Comparison of ENCODE assay signal across 20 mouse cellular contexts in genomic region chr5:33701832-33702231, GRCm38 (mm10). TPM values are rescaled to one million over a fixed set of nuclear protein-coding genes. Genes with fewer than 3 reads are reported as not detected.
DNase-seq lines count a peak whose midpoint lies in the region; ATAC-seq and TF ChIP-seq lines count a peak whose summit lies in the region.
"Had no signal": no experiment of that assay in that cellular context is flagged by ENCODE, and none has a peak within 500 bp of the region (broad histone marks: within the 10 kb centered on the region; RNA-seq: fewer than 3 reads in every experiment).

No protein-coding gene starts in this region.

- 86% methylated on average over 11 of the region's 11 CpGs for WGBS in forebrain, embryonic 13.5 days
- 80% methylated on average over 11 of the region's 11 CpGs for WGBS in forebrain, embryonic 16.5 days
- WGBS in lung, embryonic 15.5 days: 68% methylated on average over 11 of the region's 11 CpGs
- 79% methylated on average over 11 of the region's 11 CpGs for WGBS in embryonic facial prominence, embryonic 10.5 days

- H3K27ac ChIP-seq in forebrain, embryonic 13.5 days: 0 out of 2 replicates have a peak overlapping the region, but pooled peaks have one; percentile 11
- no peak overlapping the region for H3K27ac ChIP-seq in forebrain, embryonic 16.5 days (ENCODE audit: low read length)
- H3K27ac ChIP-seq in lung, embryonic 15.5 days: peak overlapping the region; percentile 62; the same call in 1 of the 2 replicates
- 0 out of 2 replicates have a peak overlapping the region, but pooled peaks have one; percentile 21 for H3K27ac ChIP-seq in embryonic facial prominence, embryonic 10.5 days (replicated peaks)
- H3K27ac ChIP-seq: hindbrain, postnatal 0 days had no signal

- peaks cover 96% of the 10 kb centered on the region for H3K4me1 ChIP-seq in forebrain, embryonic 13.5 days
- H3K4me1 ChIP-seq in forebrain, embryonic 16.5 days (replicated peaks; ENCODE audit: control insufficient read depth, insufficient read depth, low read length): peaks cover 38% of the 10 kb centered on the region
- H3K4me1 ChIP-seq in lung, embryonic 15.5 days: peaks cover 89% of the 10 kb centered on the region
- H3K4me1 ChIP-seq in E14TG2a.4 (replicated peaks; ENCODE audit: low read depth, low read length): peaks cover 41% of the 10 kb centered on the region
- H3K4me1 ChIP-seq in embryonic facial prominence, embryonic 10.5 days: peaks cover 86% of the 10 kb centered on the region

- no peak overlapping the region for H3K4me2 ChIP-seq in forebrain, embryonic 13.5 days
- H3K4me2 ChIP-seq in forebrain, embryonic 16.5 days (ENCODE audit: low read length): no peak overlapping the region
- H3K4me2 ChIP-seq in lung, embryonic 15.5 days: no peak overlapping the region
- H3K4me2 ChIP-seq: heart, embryonic 11.5 days; midbrain, embryonic 11.5 days had no signal

- no peak overlapping the region for H3K4me3 ChIP-seq in forebrain, embryonic 13.5 days
- H3K4me3 ChIP-seq in forebrain, embryonic 16.5 days (replicated peaks; ENCODE audit: low read length): no peak overlapping the region
- no peak overlapping the region for H3K4me3 ChIP-seq in lung, embryonic 15.5 days
- H3K4me3 ChIP-seq in E14TG2a.4 (replicated peaks; ENCODE audit: low read length): peak overlapping the region; percentile 50
- H3K4me3 ChIP-seq in embryonic facial prominence, embryonic 10.5 days: no peak overlapping the region

- no peaks in the 10 kb centered on the region for H3K9me3 ChIP-seq in forebrain, embryonic 13.5 days (replicated peaks)
- H3K9me3 ChIP-seq in forebrain, embryonic 16.5 days (ENCODE audit: control insufficient read depth, low read length): no peaks in the 10 kb centered on the region
- no peaks in the 10 kb centered on the region for H3K9me3 ChIP-seq in lung, embryonic 15.5 days
- no peaks in the 10 kb centered on the region for H3K9me3 ChIP-seq in E14TG2a.4 (ENCODE audit: low read length)
- no peaks in the 10 kb centered on the region for H3K9me3 ChIP-seq in embryonic facial prominence, embryonic 10.5 days

- no peaks in the 10 kb centered on the region for H3K36me3 ChIP-seq in forebrain, embryonic 13.5 days (ENCODE audit: poor library complexity, severe bottlenecking)
- H3K36me3 ChIP-seq in forebrain, embryonic 16.5 days (ENCODE audit: control insufficient read depth, insufficient read depth): no peaks in the 10 kb centered on the region
- H3K36me3 ChIP-seq in lung, embryonic 15.5 days: no peaks in the 10 kb centered on the region
- H3K36me3 ChIP-seq in E14TG2a.4 (ENCODE audit: insufficient read depth, low read length): no peaks in the 10 kb centered on the region
- no peaks in the 10 kb centered on the region for H3K36me3 ChIP-seq in embryonic facial prominence, embryonic 10.5 days (replicated peaks)

- peaks cover 25% of the 10 kb centered on the region for H3K27me3 ChIP-seq in forebrain, embryonic 13.5 days
- no peaks in the 10 kb centered on the region for H3K27me3 ChIP-seq in forebrain, embryonic 16.5 days (replicated peaks; ENCODE audit: control insufficient read depth, insufficient read depth, low read length)
- H3K27me3 ChIP-seq in lung, embryonic 15.5 days: no peaks in the 10 kb centered on the region
- peaks cover 96% of the 10 kb centered on the region for H3K27me3 ChIP-seq in E14TG2a.4 (ENCODE audit: insufficient read depth, low read length)
- peaks cover 86% of the 10 kb centered on the region for H3K27me3 ChIP-seq in embryonic facial prominence, embryonic 10.5 days (replicated peaks; ENCODE audit: low read depth, poor library complexity, severe bottlenecking)

- no peak for TF ChIP-seq CTCF in E14TG2a.4 (conservative IDR thresholded peaks at IDR 0.05; ENCODE audit: low read length)

- 0 out of 2 replicates have a peak overlapping the region, but pooled peaks have one; percentile 14 for H3K9ac ChIP-seq in forebrain, embryonic 13.5 days
- no peak overlapping the region for H3K9ac ChIP-seq in forebrain, embryonic 16.5 days (replicated peaks; ENCODE audit: low read depth, low read length)
- no peak overlapping the region for H3K9ac ChIP-seq in lung, embryonic 15.5 days

- DNase-seq in lung, postnatal 36 days: no peak
- no peak for DNase-seq in embryonic facial prominence, embryonic 10.5 days (ENCODE audit: low spot score)
- no peak for DNase-seq in layer of hippocampus, adult 18-20 months (ENCODE audit: low spot score in 2 of 2)
- DNase-seq: adrenal gland, postnatal 10 days; cerebellum, adult 2 months; cerebellum, postnatal 36 days; embryo, embryonic 11 days; left cerebral cortex, postnatal 4 days; right cerebral cortex, postnatal 25 days; spleen, adult 18-20 months had no signal

- no peak for ATAC-seq in forebrain, embryonic 13.5 days
- no peak for ATAC-seq in forebrain, embryonic 16.5 days
- no peak for ATAC-seq in lung, embryonic 15.5 days (ENCODE audit: borderline replicate concordance, extremely low read depth, low FRiP score, low TSS enrichment)
- ATAC-seq: activated CD4-positive, CD25-positive, alpha-beta regulatory T cell, adult 4 months; CD4-positive, CD25-positive, alpha-beta regulatory T cell, adult 4 months; hindbrain, postnatal 0 days; intestine, embryonic 16.5 days had no signal

RNA-seq across cellular contexts. Expression of gene Fgfr3, which starts 19.6 kb away (rescaled TPM):
- polyA plus RNA-seq in forebrain, embryonic 13.5 days (2015; fragmentation: Nextera tagmentation; extraction: Ambion mirVana): 59.5 and 81.3 TPM in 2 replicates
- 29.9 and 33.0 TPM in 2 replicates for polyA plus RNA-seq in forebrain, embryonic 16.5 days (2015; fragmentation: Nextera tagmentation; extraction: Ambion mirVana)
- polyA plus RNA-seq in lung, embryonic 15.5 days (2015; fragmentation: Nextera tagmentation; extraction: Ambion mirVana): 59.1 and 64.7 TPM in 2 replicates
- polyA plus RNA-seq in embryonic facial prominence, embryonic 10.5 days (2016; fragmentation: Nextera tagmentation; extraction: Ambion mirVana): 12.9 and 36.8 TPM in 2 replicates
- total RNA-seq in layer of hippocampus, adult 18-20 months (2021): 100 to 1,000 TPM; 120 to 122 TPM
- polyA plus RNA-seq: CD4-positive, CD25-positive, alpha-beta regulatory T cell, adult 4 months had no signal

RNA-seq across cellular contexts. Expression of gene Tmem129, which starts 43.6 kb away (rescaled TPM):
- polyA plus RNA-seq in forebrain, embryonic 13.5 days (2015; fragmentation: Nextera tagmentation; extraction: Ambion mirVana): 33.0 and 37.8 TPM in 2 replicates
- polyA plus RNA-seq in forebrain, embryonic 16.5 days (2015; fragmentation: Nextera tagmentation; extraction: Ambion mirVana): 35.4 and 39.1 TPM in 2 replicates
- polyA plus RNA-seq in lung, embryonic 15.5 days (2015; fragmentation: Nextera tagmentation; extraction: Ambion mirVana): 37.3 and 39.7 TPM in 2 replicates
- 37.1 and 40.0 TPM in 2 replicates for polyA plus RNA-seq in embryonic facial prominence, embryonic 10.5 days (2016; fragmentation: Nextera tagmentation; extraction: Ambion mirVana)
- 10 to 100 TPM; 22.6 to 23.4 TPM for total RNA-seq in layer of hippocampus, adult 18-20 months (2021)

RNA-seq across cellular contexts. Expression of gene Tacc3, which starts 43.9 kb away (rescaled TPM):
- polyA plus RNA-seq in forebrain, embryonic 13.5 days (2015; fragmentation: Nextera tagmentation; extraction: Ambion mirVana): 189 and 190 TPM in 2 replicates
- 71.9 and 85.2 TPM in 2 replicates for polyA plus RNA-seq in forebrain, embryonic 16.5 days (2015; fragmentation: Nextera tagmentation; extraction: Ambion mirVana)
- 217 and 227 TPM in 2 replicates for polyA plus RNA-seq in lung, embryonic 15.5 days (2015; fragmentation: Nextera tagmentation; extraction: Ambion mirVana)
- polyA plus RNA-seq in embryonic facial prominence, embryonic 10.5 days (2016; fragmentation: Nextera tagmentation; extraction: Ambion mirVana): 318 and 337 TPM in 2 replicates
- total RNA-seq in layer of hippocampus, adult 18-20 months (2021): 1 to 10 TPM; 3.2 to 3.3 TPM

RNA-seq across cellular contexts. Expression of gene Slbp, which starts 49.5 kb away (rescaled TPM):
- 222 and 225 TPM in 2 replicates for polyA plus RNA-seq in forebrain, embryonic 13.5 days (2015; fragmentation: Nextera tagmentation; extraction: Ambion mirVana)
- 126 and 130 TPM in 2 replicates for polyA plus RNA-seq in forebrain, embryonic 16.5 days (2015; fragmentation: Nextera tagmentation; extraction: Ambion mirVana)
- 274 and 284 TPM in 2 replicates for polyA plus RNA-seq in lung, embryonic 15.5 days (2015; fragmentation: Nextera tagmentation; extraction: Ambion mirVana)
- 313 and 322 TPM in 2 replicates for polyA plus RNA-seq in embryonic facial prominence, embryonic 10.5 days (2016; fragmentation: Nextera tagmentation; extraction: Ambion mirVana)
- 10 to 100 TPM; 19.5 to 21.0 TPM for total RNA-seq in layer of hippocampus, adult 18-20 months (2021)
